Mouse (Mus musculus) gastrocnemius, postnatal 4 days (tissue): ENCODE results near the gene Tubb2b. TPM values are rescaled to one million over a fixed set of nuclear protein-coding genes. Genes with fewer than 3 reads are reported as not detected.

ENCODE experiments used
- DNase-seq, 2 experiments: peaks; one replicate each; pipeline ENCODE4 v3.0.0; 2021 to 2022; ENCODE audit warnings: low spot score in 2 of 2, mixed read lengths in 2 of 2
- total RNA-seq, 2 experiments: library from RNA; stranded (reverse); gene quantifications; 2 replicates each; pipeline ENCODE4 v1.2.3; 2021

Gene Tubb2b
- total RNA-seq, 2 experiments from 2014 or later: 74.8 to 91.5 TPM

- DNase-seq: peak; percentile 96 to 97
Observed at GRCm38 (mm10) chr13:34077492-34078271, 52.6 kb downstream of the Tubb2b start, which contains the start of gene Tubb2a. Gene Tubb2a, minus strand, starts transcription at chr13:34078007.

Other genes with a start within 250 kb of the Tubb2b start
- gene Serpinb6c, start 224.8 kb downstream of the Tubb2b start, total RNA-seq: under 1 TPM; 0.26 to 0.42 TPM
- gene Nqo2, start 165.8 kb downstream of the Tubb2b start, total RNA-seq: 10 to 100 TPM; 13.7 to 16.0 TPM
- gene Ripk1, start 128.1 kb downstream of the Tubb2b start, total RNA-seq: 10 to 100 TPM; 15.0 to 17.2 TPM
- 10 to 100 TPM; 77.8 to 80.1 TPM for gene Serpinb6a, start 127.7 kb downstream of the Tubb2b start, total RNA-seq
- 10 to 100 TPM; 23.2 to 34.9 TPM for gene Bphl, start 92.9 kb downstream of the Tubb2b start, total RNA-seq
- 100 to 1,000 TPM in 1 of 2 experiments, 10 to 100 TPM in 1; 99.9 to 117 TPM for gene Tubb2a, start 52.5 kb downstream of the Tubb2b start, total RNA-seq
- gene Psmg4, start 32.5 kb upstream of the Tubb2b start, total RNA-seq: 10 to 100 TPM; 38.1 to 41.7 TPM
- 1 to 10 TPM; 7.4 to 7.8 TPM for gene Slc22a23, start 214.7 kb upstream of the Tubb2b start, total RNA-seq